Mouse (Mus musculus) ES-CJ7 (cell line): ENCODE measurements around the gene Ctsw.

Source experiments
- DNase-seq: peaks from one replicate; pipeline ENCODE4 v3.0.0; 2011; ENCODE audit warnings: low read depth, low spot score

The Ctsw gene

GRCm38 (mm10) chr19:5432992-5433852 is 35.1 kb downstream of the Ctsw start:
- DNase-seq = peak; percentile 57

GRCm38 (mm10) chr19:5431911-5432464 is 36.3 kb downstream of the Ctsw start:
- DNase-seq = no peak

- DNase-seq = no peak
Observed at GRCm38 (mm10) chr19:5430408-5430807, 37.9 kb downstream of the Ctsw start.

- no peak for DNase-seq
Observed at GRCm38 (mm10) chr19:5429806-5430205, 38.5 kb downstream of the Ctsw start.

- no peak for DNase-seq
Observed at GRCm38 (mm10) chr19:5429219-5429618, 39.1 kb downstream of the Ctsw start.

- peak; percentile 54 for DNase-seq
Observed at GRCm38 (mm10) chr19:5428083-5428482, 40.2 kb downstream of the Ctsw start.

- no peak for DNase-seq
Observed at GRCm38 (mm10) chr19:5426640-5427290, 41.5 kb downstream of the Ctsw start.

GRCm38 (mm10) chr19:5425906-5426565 is 42.3 kb downstream of the Ctsw start:
- no peak for DNase-seq

- DNase-seq = peak; percentile 95
Observed at GRCm38 (mm10) chr19:5424782-5425741, 43.2 kb downstream of the Ctsw start, which contains the start of the genes Drap1 and AI837181. Gene Drap1 (minus strand): TSS chr19:5424979. Gene AI837181 (plus strand): TSS chr19:5425144.

- peak; percentile 58 for DNase-seq
Observed at GRCm38 (mm10) chr19:5424092-5424781, 44.1 kb downstream of the Ctsw start.

- DNase-seq = no peak
Observed at GRCm38 (mm10) chr19:5423561-5423960, 44.7 kb downstream of the Ctsw start.

- DNase-seq = no peak
Observed at GRCm38 (mm10) chr19:5422895-5423443, 45.3 kb downstream of the Ctsw start.

GRCm38 (mm10) chr19:5422267-5422666 is 46.0 kb downstream of the Ctsw start:
- DNase-seq = no peak

- DNase-seq = no peak
Observed at GRCm38 (mm10) chr19:5421784-5422183, 46.5 kb downstream of the Ctsw start.

- no peak for DNase-seq
Observed at GRCm38 (mm10) chr19:5420579-5420978, 47.7 kb downstream of the Ctsw start.

GRCm38 (mm10) chr19:5419630-5420029 is 48.7 kb downstream of the Ctsw start:
- DNase-seq = no peak

- DNase-seq = no peak
Observed at GRCm38 (mm10) chr19:5418750-5419466, 49.4 kb downstream of the Ctsw start.
